Mouse (Mus musculus) heart, postnatal 0 days (tissue): ENCODE results near the gene Qsox1. TPM values are rescaled to one million over a fixed set of nuclear protein-coding genes. Genes with fewer than 3 reads are reported as not detected.

Experiments used
- ATAC-seq: fragments of 200-750 bp; cut with Nextera tagmentation; 2 replicates; pipeline ENCODE4 v1.8.0; 2017; ENCODE audit warnings: low read depth, moderate number of reproducible peaks, moderate library complexity; ENCODE audit not compliant: insufficient read depth
- DNase-seq: peaks from one replicate; pipeline ENCODE4 v3.0.0-alpha.2; 2016; ENCODE audit warnings: low spot score
- H3K27ac ChIP-seq: fragments of 300-500 bp; sonication (generic); 2 replicates; pipeline ENCODE4 v1.5.1; 2014; ENCODE audit warnings: low read depth, mild to moderate bottlenecking
- H3K27me3 ChIP-seq: fragments of 300-500 bp; sonication (generic); 2 replicates; pipeline ENCODE4 v1.6.1; 2014; ENCODE audit warnings: low read length, mixed read lengths; ENCODE audit not compliant: control insufficient read depth, insufficient read depth
- H3K36me3 ChIP-seq: fragments of 300-500 bp; sonication (generic); replicated peaks from 2 replicates; pipeline ENCODE4 v1.6.1; 2014; ENCODE audit warnings: low read length, mixed read lengths; ENCODE audit not compliant: control insufficient read depth, insufficient read depth
- H3K4me1 ChIP-seq: fragments of 300-500 bp; sonication (generic); 2 replicates; pipeline ENCODE4 v1.6.1; 2014; ENCODE audit warnings: antibody characterized with exemption; ENCODE audit not compliant: control insufficient read depth, insufficient read depth
- H3K4me2 ChIP-seq: fragments of 300-500 bp; sonication (generic); 2 replicates; pipeline ENCODE4 v1.6.1; 2014; ENCODE audit warnings: low read depth, mild to moderate bottlenecking, low read length, moderate library complexity
- H3K4me3 ChIP-seq: fragments of 300-500 bp; sonication (generic); 2 replicates; pipeline ENCODE4 v1.5.1; 2014; ENCODE audit warnings: low read depth, low read length
- H3K9ac ChIP-seq: fragments of 300-500 bp; sonication (generic); replicated peaks from 2 replicates; pipeline ENCODE4 v1.6.1; 2014; ENCODE audit warnings: low read depth, low read length, mixed read lengths
- H3K9me3 ChIP-seq: fragments of 300-500 bp; sonication (generic); replicated peaks from 2 replicates; pipeline ENCODE4 v1.6.1; 2016; ENCODE audit warnings: low read length; ENCODE audit not compliant: control insufficient read depth
- CTCF ChIP-seq: IDR thresholded peaks from 2 replicates; pipeline ENCODE4 v1.5.1; 2016; ENCODE audit warnings: antibody characterized with exemption, control low read depth, low read depth
- EP300 ChIP-seq: IDR thresholded peaks from 2 replicates; pipeline ENCODE4 v1.6.1; 2016; ENCODE audit warnings: antibody characterized with exemption, low read depth
- WGBS: fragments of 180-500 bp; shearing (Covaris S2); extraction: QIAGEN DNeasy Blood & Tissue Kit; methylation state at CpG from one replicate; pipeline ENCODE4 v1.1.7; 2014; 5-methylcytosine and 5-hydroxymethylcytosine counted together
- polyA plus RNA-seq: library from polyadenylated mRNA; unstranded; fragments of >200 nt; fragmentation: Nextera tagmentation; extraction: Ambion mirVana; gene quantifications from 2 replicates; pipeline ENCODE4 v1.2.1, GENCODE M21; 2015
- total RNA-seq: library from RNA; depleted of rRNA; stranded (reverse); fragments of >200 nt; gene quantifications from 2 replicates; pipeline ENCODE4 v1.2.3, GENCODE M21; 2014; ENCODE audit warnings: low replicate concordance; rRNA removed

Gene Qsox1
- total and polyA plus RNA-seq, 2 experiments from 2014 or later, result 33.2 to 64.8 TPM

- no peaks in the 10 kb centered on the region for H3K9me3 ChIP-seq
- TF ChIP-seq EP300 (no peak), CTCF (no peak)
- H3K9ac ChIP-seq, result no peak overlapping the region
- H3K4me1 ChIP-seq, result peaks cover 7% of the 10 kb centered on the region; the same call in 1 of the 2 replicates
- no peak for ATAC-seq
- H3K4me2 ChIP-seq, result no peak overlapping the region
- 3% methylated on average over 26 of the region's 26 CpGs for WGBS
- no peak overlapping the region for H3K4me3 ChIP-seq
- no peak for DNase-seq
- H3K27ac ChIP-seq, result no peak overlapping the region
- peaks cover 99% of the 10 kb centered on the region for H3K27me3 ChIP-seq
- H3K36me3 ChIP-seq, result no peaks in the 10 kb centered on the region
Observed at GRCm38 (mm10) chr1:155736096-155736825, 76.4 kb downstream of the Qsox1 start.

- ATAC-seq (no peak), DNase-seq (no peak)
- Histone ChIP-seq H3K4me2 (no peak overlapping the region), H3K27ac (no peak overlapping the region), H3K9me3 (no peaks in the 10 kb centered on the region), H3K27me3 (peaks cover 92% of the 10 kb centered on the region), H3K4me1 (no peaks in the 10 kb centered on the region), H3K4me3 (no peak overlapping the region), H3K9ac (no peak overlapping the region), H3K36me3 (no peaks in the 10 kb centered on the region)
- TF ChIP-seq CTCF, result no peak
- no peak for TF ChIP-seq EP300
- WGBS, result 0% methylated on average over 2 of the region's 2 CpGs
Observed at GRCm38 (mm10) chr1:155731156-155731555, 81.5 kb downstream of the Qsox1 start.

GRCm38 (mm10) chr1:155729113-155729795 is 83.4 kb downstream of the Qsox1 start:
- Histone ChIP-seq H3K9me3 (no peaks in the 10 kb centered on the region), H3K4me2 (no peak overlapping the region), H3K27ac (no peak overlapping the region), H3K4me3 (no peak overlapping the region), H3K4me1 (no peaks in the 10 kb centered on the region), H3K27me3 (peaks cover 77% of the 10 kb centered on the region), H3K36me3 (no peaks in the 10 kb centered on the region), H3K9ac (no peak overlapping the region)
- DNase-seq (no peak), ATAC-seq (no peak)
- WGBS, result 4% methylated on average over 23 of the region's 23 CpGs
- no peak for TF ChIP-seq CTCF

- 27% methylated on average over 10 of the region's 10 CpGs for WGBS
Observed at GRCm38 (mm10) chr1:155727830-155728229, 84.9 kb downstream of the Qsox1 start.

More at GRCm38 (mm10) chr1:155727830-155728229, 84.9 kb downstream of the Qsox1 start:
- peaks cover 75% of the 10 kb centered on the region for H3K27me3 ChIP-seq
- no peak for ATAC-seq
- no peak overlapping the region for H3K9ac ChIP-seq
- H3K4me1 ChIP-seq, result no peaks in the 10 kb centered on the region
- H3K4me2 ChIP-seq, result no peak overlapping the region
- no peaks in the 10 kb centered on the region for H3K9me3 ChIP-seq
- H3K27ac ChIP-seq, result no peak overlapping the region
- H3K36me3 ChIP-seq, result no peaks in the 10 kb centered on the region
- DNase-seq, result no peak
- TF ChIP-seq CTCF, result no peak
- TF ChIP-seq EP300, result no peak
- H3K4me3 ChIP-seq, result no peak overlapping the region

Other genes with a start within 250 kb of the Qsox1 start
- not detected in 2 replicates for gene Lhx4, start 61.2 kb downstream of the Qsox1 start, total RNA-seq
- gene Lhx4, start 61.2 kb downstream of the Qsox1 start, polyA plus RNA-seq, result not detected in 2 replicates
- gene Cep350, start 160.4 kb upstream of the Qsox1 start, total RNA-seq, result 11.1 and 14.3 TPM in 2 replicates
- gene Cep350, start 160.4 kb upstream of the Qsox1 start, polyA plus RNA-seq, result 5.5 and 5.7 TPM in 2 replicates
- gene Tor1aip2, start 222.5 kb upstream of the Qsox1 start, total RNA-seq, result 77.1 and 123 TPM in 2 replicates
- 49.0 and 52.4 TPM in 2 replicates for gene Tor1aip2, start 222.5 kb upstream of the Qsox1 start, polyA plus RNA-seq
- 58.4 and 103 TPM in 2 replicates for gene Tor1aip1, start 223.6 kb upstream of the Qsox1 start, total RNA-seq
- 47.5 and 52.3 TPM in 2 replicates for gene Tor1aip1, start 223.6 kb upstream of the Qsox1 start, polyA plus RNA-seq